Mouse (Mus musculus): ENCODE data around the gene Lpo. TPM values are rescaled to one million over a fixed set of nuclear protein-coding genes. Genes with fewer than 3 reads are reported as not detected.

Lpo gene
- total RNA-seq, 2 experiments from 2014 or later = not detected

DNA sequence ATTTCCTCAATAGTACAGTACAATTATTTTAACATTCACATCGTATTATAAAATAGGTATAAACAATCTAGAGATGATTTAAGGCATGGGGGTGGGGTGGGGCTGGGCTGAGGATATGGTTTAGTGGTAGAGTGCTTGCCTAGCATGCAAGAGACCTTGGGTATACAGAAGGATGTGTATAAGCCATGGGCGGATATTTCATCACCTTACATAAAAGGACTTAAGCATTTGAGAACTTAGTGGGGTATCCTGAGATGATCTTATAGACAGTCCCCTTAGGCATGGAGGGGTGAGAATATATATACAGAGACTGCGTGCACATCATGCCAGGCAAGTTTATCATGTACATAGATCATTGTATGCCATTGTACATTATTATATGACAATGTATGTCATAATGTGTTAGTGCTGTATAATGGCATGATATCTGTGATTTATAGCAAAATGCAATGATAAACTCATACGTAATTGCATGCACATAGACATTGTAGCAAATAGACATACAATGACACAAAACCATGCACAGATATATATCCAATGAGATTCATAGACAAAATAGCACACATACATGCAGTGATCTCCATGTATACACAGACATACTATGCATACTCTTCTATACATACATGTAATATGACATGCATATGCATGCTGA, 69.0 kb downstream of the Lpo start:
- DNase-seq (ENCODE audit: low spot score) = no peak

DNA sequence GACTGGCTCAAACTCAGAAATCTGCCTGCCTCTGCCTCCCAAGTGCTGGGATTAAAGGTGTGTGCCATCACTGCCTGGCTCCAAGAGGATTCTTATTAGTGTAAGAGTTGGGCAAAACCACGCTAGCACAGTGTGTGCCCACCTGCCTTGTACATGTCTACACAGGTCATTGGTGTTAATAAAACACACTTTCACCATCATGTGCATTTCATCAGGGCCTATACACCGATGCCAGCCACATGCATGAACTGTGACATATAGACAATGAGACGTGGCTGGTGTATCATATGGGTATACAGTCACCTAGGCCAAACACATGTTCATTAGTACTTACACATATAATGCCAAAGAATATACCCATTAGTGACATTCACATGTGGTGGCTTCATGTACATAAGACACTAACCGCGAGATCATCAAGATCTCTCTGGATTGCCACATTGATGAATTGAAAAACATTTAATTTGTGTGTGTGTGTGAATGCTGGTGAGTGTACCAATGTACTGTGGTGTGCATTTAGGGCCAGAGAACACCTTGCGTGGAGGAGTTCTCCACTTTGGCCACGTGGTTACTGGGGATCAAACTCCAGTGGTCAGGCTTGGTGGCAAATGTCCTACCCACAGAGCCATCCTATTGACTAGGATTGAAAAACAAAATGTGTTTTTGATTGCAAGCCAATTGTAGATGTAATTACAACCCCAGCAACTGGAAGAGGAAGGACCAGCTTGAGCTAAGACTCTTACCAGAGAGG, 69.8 kb downstream of the Lpo start:
- no peak for DNase-seq (ENCODE audit: low spot score)

DNA sequence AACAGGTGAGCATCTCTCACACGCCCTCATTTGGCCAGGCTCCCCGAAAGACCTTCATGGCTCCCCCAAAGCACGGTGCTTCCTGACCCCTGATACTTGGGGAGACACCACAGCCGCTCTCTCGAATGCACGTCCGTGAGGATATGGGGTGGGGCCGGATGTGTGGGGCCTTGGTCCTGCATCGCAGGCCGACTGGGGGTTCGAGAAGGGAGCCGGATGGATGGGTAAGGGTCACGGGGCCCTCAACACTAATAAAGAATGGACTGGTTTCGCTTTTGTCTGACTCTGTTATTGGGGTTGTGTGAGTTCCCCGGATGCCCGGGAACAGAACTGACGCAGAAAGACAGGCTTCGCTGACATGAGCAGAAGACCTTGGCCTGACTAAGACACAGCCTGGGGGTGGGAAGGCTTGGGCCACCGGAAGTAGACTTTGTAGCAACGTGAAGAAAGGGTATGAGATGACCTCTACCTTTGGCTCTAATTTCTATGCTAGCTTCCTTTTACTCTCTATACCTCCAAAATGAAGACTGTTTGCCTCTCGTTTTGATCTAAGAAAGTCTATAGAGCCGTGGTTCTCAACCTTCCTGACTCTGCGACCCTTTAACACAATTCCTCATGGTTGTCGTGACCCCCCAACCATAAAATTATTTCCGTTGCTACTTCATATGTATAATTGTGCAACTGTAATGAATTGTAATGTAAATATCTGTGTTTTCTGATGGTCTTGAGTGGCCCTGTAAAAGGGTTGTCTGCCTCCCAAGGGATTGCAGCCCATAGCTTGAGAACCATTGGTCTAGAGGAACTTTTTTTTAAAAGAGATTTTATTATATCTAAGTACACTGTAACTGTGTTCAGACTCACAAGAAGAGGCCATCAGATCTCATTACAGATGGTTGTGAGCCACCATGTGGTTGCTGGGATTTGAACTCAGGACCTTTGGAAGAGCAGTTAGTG, 70.8 kb downstream of the Lpo start:
- no peak for DNase-seq (ENCODE audit: low spot score)

Small RNAs within 50 kb of the gene (microRNA-seq; reads per million reads assigned to microRNA genes)
- not detected for gene Mir142
- not detected for gene Mir142b

Other genes starting within 250 kb of the Lpo start
- gene Mtmr4, start 236.1 kb downstream of the Lpo start, total RNA-seq (2021) = 10 to 100 TPM in 1 of 2 experiments, 1 to 10 TPM in 1; 9.8 to 10.8 TPM
- gene Hsf5, start 211.1 kb downstream of the Lpo start, total RNA-seq (2021) = not detected
- gene Rnf43, start 165.6 kb downstream of the Lpo start, total RNA-seq (2021) = 1 to 10 TPM in 1 of 2 experiments, under 1 TPM in 1; 0.69 to 1.1 TPM
- gene Supt4a, start 90.7 kb downstream of the Lpo start, total RNA-seq (2021) = 10 to 100 TPM; 33.5 to 36.3 TPM
- gene Tspoap1, start 67.7 kb downstream of the Lpo start, total RNA-seq (2021) = not detected
- not detected for gene Mpo, start 34.7 kb downstream of the Lpo start, total RNA-seq (2021)
- 1 to 10 TPM; 1.6 to 1.8 TPM for gene Mks1, start 24.9 kb upstream of the Lpo start, total RNA-seq (2021)
- gene Epx, start 47.2 kb upstream of the Lpo start, total RNA-seq (2021) = not detected
- gene Olfr462, start 64.0 kb upstream of the Lpo start, total RNA-seq (2021) = not detected
- gene Olfr463, start 69.1 kb upstream of the Lpo start, total RNA-seq (2021) = not detected
- not detected for gene Olfr464, start 92.7 kb upstream of the Lpo start, total RNA-seq (2021)
- 100 to 1,000 TPM; 192 to 239 TPM for gene Dynll2, start 159.2 kb upstream of the Lpo start, total RNA-seq (2021)
- 10 to 100 TPM; 53.7 to 75.2 TPM for gene Srsf1, start 219.1 kb upstream of the Lpo start, total RNA-seq (2021)
- 10 to 100 TPM; 84.6 to 89.9 TPM for gene Vezf1, start 240.0 kb upstream of the Lpo start, total RNA-seq (2021)